10 mouse cellular contexts compared by ENCODE assay signal in the genomic region with DNA sequence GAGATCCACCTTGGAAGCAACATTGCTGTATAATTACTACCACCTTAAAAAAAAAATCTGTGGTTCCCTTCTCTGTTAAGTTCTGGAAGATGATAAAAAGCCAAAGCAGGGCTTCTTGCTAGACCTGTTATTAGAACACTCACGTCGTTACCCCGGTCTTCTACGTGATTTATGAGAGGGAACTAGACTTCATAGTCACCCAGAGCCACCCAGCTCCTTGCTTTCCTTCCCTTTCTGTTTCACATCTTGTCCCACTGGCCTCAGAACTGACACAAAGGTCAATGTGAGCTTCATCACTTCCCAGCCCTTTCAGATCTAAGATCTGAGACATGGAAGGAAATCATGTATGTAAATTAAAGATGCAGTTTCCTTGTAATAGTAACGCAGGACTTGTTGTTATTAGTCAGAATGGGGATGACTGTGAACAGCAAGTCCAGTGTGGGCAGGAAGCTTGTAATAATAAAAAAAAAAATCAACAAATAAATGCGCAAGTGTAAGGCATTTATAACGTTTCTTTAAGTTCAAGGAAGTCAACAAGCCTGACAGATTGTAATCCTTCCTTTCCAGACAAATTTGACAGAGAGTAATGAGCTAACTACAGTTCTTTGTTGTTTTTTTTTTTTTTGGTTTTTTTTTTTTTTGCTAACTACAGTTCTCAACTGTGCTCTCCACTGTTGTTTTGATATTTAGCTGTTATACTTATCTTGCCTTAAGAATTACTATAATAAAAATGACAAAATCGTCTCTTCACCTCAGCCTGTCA. TPM values are rescaled to one million over a fixed set of nuclear protein-coding genes. Genes with fewer than 3 reads are reported as not detected.
DNase-seq lines count a peak whose midpoint lies in the region; ATAC-seq and TF ChIP-seq lines count a peak whose summit lies in the region.
"Had no signal": no experiment of that assay in that cellular context is flagged by ENCODE, and none has a peak within 500 bp of the region (broad histone marks: within the 10 kb centered on the region; RNA-seq: fewer than 3 reads in every experiment).

No protein-coding gene starts in this region.

- peak overlapping the region; percentile 66; the same call in 1 of the 2 replicates for H3K4me3 ChIP-seq in forebrain, embryonic 10.5 days
- H3K4me3 ChIP-seq in forebrain, embryonic 12.5 days (replicated peaks): no peak overlapping the region; the same call in 1 of the 2 replicates
- peak overlapping the region in 1 of 2 experiments; percentile 73; a peak in 2 of 4 replicates for H3K4me3 ChIP-seq in liver, embryonic 14.5 days (ENCODE audit: insufficient read depth in 1 of 2, low read depth in 2 of 2, low read length in 2 of 2)

- TF ChIP-seq EP300 in liver, embryonic 14.5 days (IDR thresholded peaks at IDR 0.05; ENCODE audit: low read depth): no peak

- no peak for DNase-seq in forebrain, embryonic 10.5 days (ENCODE audit: extremely low spot score, low spot score)
- DNase-seq in thymus, postnatal 0 days (ENCODE audit: low spot score): peak; percentile 7
- no peak for DNase-seq in thymus, postnatal 25 days
- no peak for DNase-seq in liver, embryonic 14.5 days (ENCODE audit: low read depth in 3 of 3, low spot score in 3 of 3)
- DNase-seq in left cerebral cortex, adult 8-10 months (ENCODE audit: low spot score in 2 of 2): no peak
- DNase-seq in spleen, postnatal 14 days (ENCODE audit: low spot score in 2 of 2): no peak
- no peak for DNase-seq in adrenal gland, postnatal 10 days
- DNase-seq: cerebellum, postnatal 14 days; thymus, postnatal 4 days had no signal

- H3K4me1 ChIP-seq in forebrain, embryonic 10.5 days: peaks cover 14% of the 10 kb centered on the region
- H3K4me1 ChIP-seq in forebrain, embryonic 12.5 days: peaks cover 10% of the 10 kb centered on the region
- H3K4me1 ChIP-seq in liver, embryonic 14.5 days (replicated peaks; ENCODE audit: control insufficient read depth in 2 of 2, insufficient read depth in 2 of 2, low read length in 1 of 2): peaks cover 3 to 5% of the 10 kb centered on the region in 2 experiments; a peak in 2 of 4 replicates

- 79% methylated on average over 8 of the region's 8 CpGs for WGBS in forebrain, embryonic 10.5 days
- 81% methylated on average over 8 of the region's 8 CpGs for WGBS in forebrain, embryonic 12.5 days
- WGBS in liver, embryonic 14.5 days (ENCODE audit: insufficient replicate concordance): 27% methylated on average over 8 of the region's 8 CpGs

- no peak overlapping the region for H3K27ac ChIP-seq in forebrain, embryonic 10.5 days
- no peak overlapping the region for H3K27ac ChIP-seq in forebrain, embryonic 12.5 days
- no peak overlapping the region for H3K27ac ChIP-seq in liver, embryonic 14.5 days

- no peaks in the 10 kb centered on the region for H3K9me3 ChIP-seq in forebrain, embryonic 10.5 days
- H3K9me3 ChIP-seq in forebrain, embryonic 12.5 days: no peaks in the 10 kb centered on the region
- H3K9me3 ChIP-seq in liver, embryonic 14.5 days (ENCODE audit: control insufficient read depth, low read length): no peaks in the 10 kb centered on the region

- no peak for TF ChIP-seq CTCF in liver, embryonic 14.5 days (IDR thresholded peaks at IDR 0.05; ENCODE audit: low read depth)

- no peak for ATAC-seq in forebrain, embryonic 12.5 days (ENCODE audit: low FRiP score)
- no peak for ATAC-seq in liver, embryonic 14.5 days (ENCODE audit: insufficient read depth)

- no peak overlapping the region for H3K4me2 ChIP-seq in forebrain, embryonic 12.5 days
- H3K4me2 ChIP-seq in liver, embryonic 14.5 days (ENCODE audit: low read depth): peak overlapping the region; percentile 93

- H3K9ac ChIP-seq in forebrain, embryonic 12.5 days: no peak overlapping the region
- peak overlapping the region; percentile 75 for H3K9ac ChIP-seq in liver, embryonic 14.5 days (replicated peaks)

- peaks cover 22% of the 10 kb centered on the region for H3K36me3 ChIP-seq in forebrain, embryonic 10.5 days (replicated peaks)
- H3K36me3 ChIP-seq in forebrain, embryonic 12.5 days (replicated peaks): peaks cover 14% of the 10 kb centered on the region
- H3K36me3 ChIP-seq in liver, embryonic 14.5 days (replicated peaks; ENCODE audit: control insufficient read depth, insufficient read depth, low read depth): peaks cover 5% of the 10 kb centered on the region

- 0 out of 2 replicates have a peak, but pooled peaks cover 4% of the 10 kb centered on the region for H3K27me3 ChIP-seq in forebrain, embryonic 10.5 days (ENCODE audit: poor library complexity, severe bottlenecking)
- H3K27me3 ChIP-seq in forebrain, embryonic 12.5 days: no peaks in the 10 kb centered on the region
- no peaks in the 10 kb centered on the region for H3K27me3 ChIP-seq in liver, embryonic 14.5 days (ENCODE audit: control insufficient read depth, insufficient read depth, low read length)

RNA-seq across cellular contexts. Expression of a gene that starts 1.2 kb away (rescaled TPM):
- 80.1 and 81.2 TPM in 2 replicates for polyA plus RNA-seq in forebrain, embryonic 10.5 days (2016; fragmentation: Nextera tagmentation; extraction: Ambion mirVana)
- polyA plus RNA-seq in forebrain, embryonic 12.5 days (2016; fragmentation: Nextera tagmentation; extraction: Ambion mirVana): 74.8 and 77.6 TPM in 2 replicates
- polyA plus RNA-seq in thymus, postnatal 0 days (2015; fragmentation: Nextera tagmentation; extraction: Ambion mirVana): 58.3 and 60.7 TPM in 2 replicates
- polyA plus RNA-seq in liver, embryonic 14.5 days (2012; rRNA removed): 6.2 and 11.1 TPM in 2 replicates
- 23.2 and 30.1 TPM in 2 replicates for polyA plus RNA-seq in liver, embryonic 14.5 days (2014; fragmentation: Nextera tagmentation; extraction: Ambion mirVana)
- total RNA-seq in left cerebral cortex, adult 8-10 months (2022): 10 to 100 TPM; 25.3 to 31.4 (median 28.2) TPM
- total RNA-seq in adrenal gland, postnatal 10 days (2021): 10 to 100 TPM; 31.3 to 32.4 TPM

RNA-seq across cellular contexts. Expression of a gene that starts 29.5 kb away (rescaled TPM):
- polyA plus RNA-seq in forebrain, embryonic 10.5 days (2016; fragmentation: Nextera tagmentation; extraction: Ambion mirVana): 23.1 and 23.7 TPM in 2 replicates
- polyA plus RNA-seq in forebrain, embryonic 12.5 days (2016; fragmentation: Nextera tagmentation; extraction: Ambion mirVana): 40.3 and 46.3 TPM in 2 replicates
- 33.4 and 44.3 TPM in 2 replicates for polyA plus RNA-seq in thymus, postnatal 0 days (2015; fragmentation: Nextera tagmentation; extraction: Ambion mirVana)
- 14.9 and 23.2 TPM in 2 replicates for polyA plus RNA-seq in liver, embryonic 14.5 days (2012; rRNA removed)
- 18.1 and 19.2 TPM in 2 replicates for polyA plus RNA-seq in liver, embryonic 14.5 days (2014; fragmentation: Nextera tagmentation; extraction: Ambion mirVana)
- total RNA-seq in left cerebral cortex, adult 8-10 months (2022): 10 to 100 TPM; 34.4 to 48.9 (median 44.7) TPM
- total RNA-seq in adrenal gland, postnatal 10 days (2021): 10 to 100 TPM; 52.7 to 54.0 TPM
